Mouse (Mus musculus) MEL-GATA-1-ER (cell line): ENCODE measurements at regions not wholly inside any gene's neighbourhood (a gene's known extent, or its start where the extent isn't known, plus 50 kb on each side); places are given as distances from the start of the nearest gene placed in this dataset.

Source experiments
- DNase-seq: peaks from one replicate; pipeline ENCODE4 v3.0.0-alpha.2; 2012; ENCODE audit warnings: low read depth; ENCODE audit errors: extremely low read depth

DNA sequence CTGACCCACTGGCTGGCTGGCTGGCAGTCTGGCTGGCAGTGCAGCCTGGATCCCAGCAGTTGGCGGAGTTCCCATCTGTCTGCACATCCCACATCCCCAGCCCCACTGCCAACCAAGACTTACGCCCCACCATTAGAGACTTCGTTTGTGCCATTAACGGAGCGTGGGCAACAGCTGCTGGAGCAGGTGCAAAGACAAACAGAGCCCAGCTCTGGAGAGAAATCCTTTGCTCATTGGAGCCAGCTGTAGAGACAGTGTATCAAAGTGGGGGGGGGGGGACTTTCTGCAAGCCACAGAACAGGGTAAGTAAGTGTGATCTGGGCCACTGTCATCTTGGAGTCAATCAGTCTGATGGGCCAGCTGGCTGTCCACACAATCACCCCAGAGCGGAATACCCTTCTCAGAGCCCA is 52.3 kb downstream of the Rplp1 start:
- no peak for DNase-seq

GRCm38 (mm10) chr9:61860147-61860546 is 54.2 kb downstream of the Rplp1 start:
- peak; percentile 29 for DNase-seq

- DNase-seq, result no peak
Observed at GRCm38 (mm10) chr9:61859438-61859837, 54.9 kb downstream of the Rplp1 start.

DNA sequence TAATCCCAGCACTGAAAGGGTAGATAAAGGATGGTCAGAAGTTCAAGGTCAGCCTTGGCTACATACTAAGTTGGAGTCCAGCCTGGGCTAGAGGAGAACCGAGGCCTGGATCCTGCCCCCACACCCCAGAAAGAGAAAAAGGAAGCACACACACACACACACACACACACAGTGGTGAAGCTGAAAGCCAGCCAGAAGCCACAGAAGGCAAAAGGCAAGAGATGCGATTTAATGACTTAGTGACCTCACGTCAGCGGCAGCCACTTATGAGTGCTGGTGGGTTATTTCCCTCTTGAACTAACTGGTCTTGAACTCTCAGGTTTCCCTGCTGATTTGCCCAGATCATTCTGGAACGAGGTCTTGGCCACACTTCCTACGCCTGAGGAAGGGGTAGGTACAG is 56.5 kb downstream of the Rplp1 start:
- DNase-seq, result no peak

DNA sequence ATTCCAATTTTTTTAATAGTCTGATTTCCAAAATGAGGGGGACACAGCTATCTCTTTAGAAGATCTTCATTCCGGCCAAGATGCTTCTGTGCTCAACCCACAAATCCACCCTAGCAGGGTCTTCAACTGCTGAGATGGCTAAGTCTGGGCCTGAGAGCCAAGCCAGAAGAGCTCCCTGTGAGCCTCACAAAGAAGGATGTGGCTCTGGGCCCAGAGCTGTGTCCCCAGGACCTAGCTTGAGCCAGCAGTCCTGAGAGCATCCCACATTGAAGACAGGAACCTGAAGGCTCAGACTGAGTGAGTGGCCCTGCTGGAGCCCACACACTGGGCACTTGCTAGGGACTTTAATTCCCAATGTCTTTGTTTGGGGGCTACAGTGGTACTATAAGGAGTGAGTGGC is 57.7 kb downstream of the Rplp1 start:
- DNase-seq, result no peak

GRCm38 (mm10) chr9:61855686-61856085 is 58.7 kb downstream of the Rplp1 start:
- no peak for DNase-seq

DNA sequence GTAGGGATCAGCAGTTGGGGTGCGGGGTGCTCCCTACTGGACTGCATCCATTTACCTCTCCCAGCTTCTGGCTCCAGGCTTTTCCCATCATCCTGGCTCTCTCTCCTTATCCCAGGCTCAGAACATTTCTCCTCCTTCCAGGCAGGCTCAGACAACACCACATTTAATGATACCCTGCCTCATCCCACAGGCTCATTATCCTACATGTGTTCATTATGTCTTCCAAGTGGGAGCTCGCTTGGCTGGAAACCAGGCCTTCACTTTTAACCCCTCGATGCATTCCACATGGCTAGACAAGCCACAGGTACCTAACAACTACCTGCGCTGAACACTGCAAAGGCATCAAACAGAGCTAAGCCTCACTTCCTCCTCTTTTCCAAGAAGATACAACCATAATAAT is 60.5 kb downstream of the Rplp1 start:
- DNase-seq, result no peak

- DNase-seq, result no peak
Observed at GRCm38 (mm10) chr9:61851331-61851730, 63.0 kb downstream of the Rplp1 start.

DNA sequence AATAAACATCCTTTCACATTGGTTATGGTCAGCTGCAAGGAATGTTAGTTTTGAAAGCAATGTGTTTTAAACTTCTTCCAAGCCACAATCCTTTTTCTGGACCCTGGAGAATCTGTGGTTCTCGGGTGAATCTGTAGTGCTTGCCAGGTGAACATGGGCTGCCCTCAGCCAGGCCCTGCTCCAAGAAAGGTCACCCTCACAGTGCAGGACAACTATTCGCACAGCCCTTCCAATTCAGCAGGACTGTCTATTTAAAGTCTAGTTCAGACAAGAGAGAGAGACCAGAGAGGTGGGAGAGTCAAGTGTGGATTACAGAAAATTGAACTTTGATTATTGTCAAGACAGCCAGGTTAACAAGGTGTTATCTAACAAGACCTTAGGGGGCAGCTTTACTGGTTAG is 65.9 kb downstream of the Rplp1 start:
- DNase-seq, result no peak

- no peak for DNase-seq
Observed at GRCm38 (mm10) chr9:61847496-61847895, 66.8 kb downstream of the Rplp1 start.

DNA sequence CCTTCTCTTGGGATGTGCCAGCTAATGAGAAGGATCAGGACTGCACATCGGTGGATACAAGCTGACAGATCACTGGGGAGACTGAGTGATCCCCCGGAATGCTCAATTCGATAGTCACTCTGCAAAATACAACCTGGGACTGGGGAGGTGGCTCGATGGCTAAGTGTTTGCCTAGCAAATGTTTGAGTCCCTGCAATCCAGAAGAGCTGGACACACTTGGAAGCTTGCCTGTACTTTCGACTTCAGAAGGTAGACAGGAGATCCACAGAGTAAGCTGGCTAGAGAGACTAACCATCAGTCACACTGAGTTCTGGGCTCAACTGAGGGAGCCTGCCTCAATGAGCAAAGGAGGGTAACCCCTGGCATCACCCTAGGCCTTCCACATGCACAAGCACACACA is 69.7 kb downstream of the Rplp1 start:
- DNase-seq, result no peak

DNA sequence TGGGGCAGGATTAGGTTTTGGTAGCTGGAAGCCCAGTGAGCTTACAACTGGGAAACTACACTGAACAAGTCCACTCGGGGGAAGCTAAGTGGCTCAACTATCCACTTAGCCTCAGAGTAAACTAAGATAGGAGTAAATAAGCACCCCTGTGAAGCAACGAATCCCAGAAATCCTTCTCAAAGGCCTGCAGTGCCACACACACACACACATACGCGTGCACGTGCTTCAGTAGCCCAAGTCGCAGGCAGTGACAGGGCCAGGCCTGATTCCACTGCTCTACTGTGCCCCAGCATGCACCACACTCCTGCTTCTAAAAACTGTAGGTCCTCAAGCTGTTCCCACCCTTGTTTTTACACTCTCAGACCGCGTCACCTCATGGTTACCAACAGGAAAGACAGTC is 70.2 kb downstream of the Rplp1 start:
- DNase-seq, result no peak

- no peak for DNase-seq
Observed at GRCm38 (mm10) chr9:61843513-61843912, 70.8 kb downstream of the Rplp1 start.

DNA sequence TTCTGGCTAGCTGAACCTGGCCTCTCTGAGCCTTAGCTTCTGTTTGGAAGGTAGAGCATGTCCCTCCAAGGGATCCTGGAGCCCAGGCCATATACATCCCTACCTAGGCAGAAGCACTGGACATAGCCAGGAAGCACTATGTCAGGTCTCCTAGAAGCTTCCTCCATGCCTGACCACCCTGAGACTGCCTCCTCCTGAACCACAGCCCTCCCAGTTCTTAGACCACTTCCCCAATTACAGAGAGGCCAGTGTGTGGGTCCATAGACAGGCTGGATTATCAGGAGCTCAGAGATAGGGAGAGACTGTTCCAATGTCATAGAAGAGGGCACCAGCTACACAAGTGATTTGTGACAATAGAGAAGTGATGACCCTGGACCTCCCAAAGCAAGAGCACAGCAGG is 72.0 kb downstream of the Rplp1 start:
- no peak for DNase-seq

- no peak for DNase-seq
Observed at GRCm38 (mm10) chr9:61841222-61841621, 73.1 kb downstream of the Rplp1 start.

- no peak for DNase-seq
Observed at GRCm38 (mm10) chr9:61840353-61840752, 74.0 kb downstream of the Rplp1 start.

- no peak for DNase-seq
Observed at GRCm38 (mm10) chr9:61833226-61833625, 81.1 kb downstream of the Rplp1 start.

GRCm38 (mm10) chr9:61830236-61830635 is 84.1 kb downstream of the Rplp1 start:
- DNase-seq, result no peak

- no peak for DNase-seq
Observed at GRCm38 (mm10) chr9:61829736-61830135, 84.6 kb downstream of the Rplp1 start.

DNA sequence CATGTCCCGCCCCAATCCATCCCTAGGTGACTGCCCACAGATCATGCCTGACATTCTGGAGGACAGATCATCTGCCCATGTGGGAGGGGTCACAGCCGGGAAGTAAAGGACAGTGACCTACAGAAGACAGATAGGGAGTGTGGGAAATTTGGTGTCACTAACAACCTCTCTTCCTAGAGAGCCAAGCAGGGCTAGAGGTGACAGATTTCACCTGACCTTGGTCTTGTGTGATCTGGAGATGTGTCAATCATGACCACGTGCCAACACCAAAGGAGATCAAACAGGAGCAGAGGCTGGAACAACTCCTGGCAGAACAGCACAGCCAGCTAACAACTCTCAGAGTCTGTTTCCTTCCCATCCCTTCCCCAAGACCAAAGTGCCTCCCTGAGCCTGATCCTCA is 85.0 kb downstream of the Rplp1 start:
- DNase-seq, result no peak

DNA sequence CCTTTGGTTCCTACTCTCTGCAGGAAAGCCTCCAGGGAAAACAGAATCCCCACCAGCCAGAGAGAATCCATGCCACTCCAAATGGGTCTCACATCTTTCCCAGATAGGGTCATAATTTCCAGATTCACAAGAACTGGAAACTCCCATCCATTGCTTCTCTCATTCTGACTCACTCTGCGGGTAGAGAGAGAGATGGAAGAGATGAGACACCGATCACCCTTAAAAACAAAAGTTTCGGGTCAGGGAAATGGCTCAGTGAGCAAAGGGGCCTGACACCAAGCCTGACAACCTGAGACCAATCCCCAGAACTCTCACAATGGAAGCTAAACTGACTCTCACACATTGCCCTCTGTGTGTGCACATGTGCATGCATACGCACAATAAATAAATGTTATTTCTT is 86.6 kb downstream of the Rplp1 start:
- DNase-seq, result no peak

- DNase-seq, result no peak
Observed at GRCm38 (mm10) chr9:61827014-61827413, 87.3 kb downstream of the Rplp1 start.

- no peak for DNase-seq
Observed at GRCm38 (mm10) chr9:61826415-61826814, 87.9 kb downstream of the Rplp1 start.

DNA sequence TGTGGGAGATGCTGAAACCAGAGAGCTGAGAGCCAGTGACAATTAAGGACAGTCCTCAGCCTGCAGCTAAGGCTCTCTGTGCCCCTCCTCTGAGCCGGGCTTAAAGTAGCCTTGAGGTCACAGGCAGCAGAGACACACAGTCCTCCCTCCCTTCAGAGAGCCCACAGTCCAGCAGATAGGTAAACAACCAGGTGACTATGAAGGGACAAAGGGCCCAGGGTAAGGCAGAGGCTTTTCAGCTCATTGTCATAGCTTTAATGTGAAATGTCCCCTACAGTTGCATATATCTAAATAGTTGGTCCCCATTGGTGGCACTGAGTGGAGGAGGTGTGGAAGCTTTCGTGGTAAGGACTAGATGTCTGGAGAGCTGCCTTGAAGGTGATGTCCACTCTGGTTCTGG is 88.5 kb downstream of the Rplp1 start:
- no peak for DNase-seq
